Mouse (Mus musculus) lung, postnatal 0 days (tissue): ENCODE results near the gene Capn5. TPM values are rescaled to one million over a fixed set of nuclear protein-coding genes. Genes with fewer than 3 reads are reported as not detected.

Source experiments
- ATAC-seq: fragments of 200-750 bp; cut with Nextera tagmentation; 2 replicates; pipeline ENCODE4 v1.8.0; 2017; ENCODE audit warnings: moderate library complexity
- DNase-seq: peaks from one replicate; pipeline ENCODE4 v3.0.0-alpha.2; 2016; ENCODE audit warnings: low spot score
- H3K27ac ChIP-seq: fragments of 300-500 bp; sonication (generic); 2 replicates; pipeline ENCODE4 v1.5.1; 2014; ENCODE audit warnings: antibody characterized with exemption, mild to moderate bottlenecking, low read length, mixed read lengths
- H3K27me3 ChIP-seq: fragments of 300-500 bp; sonication (generic); replicated peaks from 2 replicates; pipeline ENCODE4 v1.6.1; 2014; ENCODE audit warnings: low read length, mixed read lengths; ENCODE audit not compliant: insufficient read depth
- H3K36me3 ChIP-seq: fragments of 300-500 bp; sonication (generic); 2 replicates; pipeline ENCODE4 v1.6.1; 2014; ENCODE audit warnings: low read length, mixed read lengths; ENCODE audit not compliant: insufficient read depth
- H3K4me1 ChIP-seq: fragments of 300-500 bp; sonication (generic); 2 replicates; pipeline ENCODE4 v1.6.1; 2014; ENCODE audit warnings: antibody characterized with exemption, low read depth, low read length, mixed read lengths; ENCODE audit not compliant: insufficient read depth
- H3K4me2 ChIP-seq: fragments of 300-500 bp; sonication (generic); replicated peaks from 2 replicates; pipeline ENCODE4 v1.6.1; 2014; ENCODE audit warnings: low read depth, mild to moderate bottlenecking, low read length, moderate library complexity, mixed read lengths
- H3K4me3 ChIP-seq: fragments of 300-500 bp; sonication (generic); 2 replicates; pipeline ENCODE4 v1.5.1; 2014; ENCODE audit warnings: low read depth, low read length
- H3K9ac ChIP-seq: fragments of 300-500 bp; sonication (generic); replicated peaks from 2 replicates; pipeline ENCODE4 v1.6.1; 2014; ENCODE audit warnings: low read depth, mild to moderate bottlenecking
- H3K9me3 ChIP-seq: fragments of 300-500 bp; sonication (generic); 2 replicates; pipeline ENCODE4 v1.6.1; 2016; ENCODE audit warnings: low read length, mixed read lengths
- CTCF ChIP-seq: IDR thresholded peaks from 2 replicates; pipeline ENCODE4 v1.5.1; 2016; ENCODE audit warnings: antibody characterized with exemption, mild to moderate bottlenecking
- EP300 ChIP-seq: IDR thresholded peaks from 2 replicates; pipeline ENCODE4 v1.6.1; 2016; ENCODE audit warnings: antibody characterized with exemption, mild to moderate bottlenecking, control low read depth
- WGBS: fragments of 180-500 bp; shearing (Covaris S2); extraction: QIAGEN DNeasy Blood & Tissue Kit; methylation state at CpG from one replicate; pipeline ENCODE4 v1.1.7; 2014; 5-methylcytosine and 5-hydroxymethylcytosine counted together
- polyA plus RNA-seq: library from polyadenylated mRNA; unstranded; fragments of >200 nt; fragmentation: Nextera tagmentation; extraction: Ambion mirVana; gene quantifications from 2 replicates; pipeline ENCODE4 v1.2.1, GENCODE M21; 2015

Capn5 gene
- polyA plus RNA-seq, 1 experiment from 2014 or later = 5.2 TPM

GRCm38 (mm10) chr7:98103002-98103941 is 74.8 kb downstream of the Capn5 start:
- no peak overlapping the region for H3K27ac ChIP-seq
- H3K4me3 ChIP-seq = peak overlapping the region; percentile 18
- 25% methylated on average over 10 of the region's 26 CpGs for WGBS
- H3K9me3 ChIP-seq = no peaks in the 10 kb centered on the region
- ATAC-seq (peak; percentile 57), DNase-seq (peak; percentile 84)
- 0 out of 2 replicates have a peak overlapping the region, but pooled peaks have one; percentile 1 for H3K9ac ChIP-seq
- H3K27me3 ChIP-seq = no peaks in the 10 kb centered on the region
- H3K4me2 ChIP-seq = peak overlapping the region; percentile 36
- H3K4me1 ChIP-seq = no peaks in the 10 kb centered on the region
- H3K36me3 ChIP-seq = no peaks in the 10 kb centered on the region
- TF ChIP-seq EP300 = no peak
- peak; percentile 81 for TF ChIP-seq CTCF

- 0 out of 2 replicates have a peak overlapping the region, but pooled peaks have one; percentile 1 for H3K9ac ChIP-seq
- H3K27me3 ChIP-seq = no peaks in the 10 kb centered on the region
- TF ChIP-seq EP300 (no peak), CTCF (0 out of 2 replicates have a peak, but pooled peaks have one; percentile 27)
- no peaks in the 10 kb centered on the region for H3K4me1 ChIP-seq
- H3K4me2 ChIP-seq = peak overlapping the region; percentile 36; the same call in 1 of the 2 replicates
- ATAC-seq (no peak), DNase-seq (no peak)
- H3K4me3 ChIP-seq = no peak overlapping the region
- no peak overlapping the region for H3K27ac ChIP-seq
- H3K9me3 ChIP-seq = no peaks in the 10 kb centered on the region
- H3K36me3 ChIP-seq = no peaks in the 10 kb centered on the region
- 92% methylated on average over 11 of the region's 11 CpGs for WGBS
Measured at GRCm38 (mm10) chr7:98102488-98102887, 75.6 kb downstream of the Capn5 start.

GRCm38 (mm10) chr7:98097557-98097956 is 80.5 kb downstream of the Capn5 start:
- no peak overlapping the region for H3K4me2 ChIP-seq
- H3K4me3 ChIP-seq = no peak overlapping the region
- no peaks in the 10 kb centered on the region for H3K4me1 ChIP-seq
- no peak overlapping the region for H3K27ac ChIP-seq
- H3K36me3 ChIP-seq = no peaks in the 10 kb centered on the region
- ATAC-seq (no peak), DNase-seq (no peak)
- no peak overlapping the region for H3K9ac ChIP-seq
- H3K9me3 ChIP-seq = no peaks in the 10 kb centered on the region
- TF ChIP-seq EP300 (no peak), CTCF (no peak)
- no peaks in the 10 kb centered on the region for H3K27me3 ChIP-seq
- 96% methylated on average over 8 of the region's 8 CpGs for WGBS

GRCm38 (mm10) chr7:98095852-98096251 is 82.2 kb downstream of the Capn5 start:
- TF ChIP-seq CTCF = no peak
- no peak for TF ChIP-seq EP300
- no peaks in the 10 kb centered on the region for H3K9me3 ChIP-seq
- whole genome bisulfite sequencing = 90% methylated on average over 4 of the region's 4 CpGs
- ATAC-seq (no peak), DNase-seq (no peak)
- H3K27me3 ChIP-seq = no peaks in the 10 kb centered on the region
- no peak overlapping the region for H3K4me3 ChIP-seq
- no peak overlapping the region for H3K27ac ChIP-seq
- H3K4me2 ChIP-seq = no peak overlapping the region
- no peaks in the 10 kb centered on the region for H3K4me1 ChIP-seq
- H3K9ac ChIP-seq = no peak overlapping the region
- H3K36me3 ChIP-seq = no peaks in the 10 kb centered on the region

GRCm38 (mm10) chr7:98086346-98086745 is 91.7 kb downstream of the Capn5 start:
- 15% methylated on average over 2 of the region's 2 CpGs for WGBS
- Histone ChIP-seq H3K4me1 (peaks cover 24% of the 10 kb centered on the region), H3K4me2 (no peak overlapping the region), H3K9ac (no peak overlapping the region), H3K36me3 (no peaks in the 10 kb centered on the region), H3K4me3 (no peak overlapping the region), H3K27me3 (no peaks in the 10 kb centered on the region), H3K27ac (no peak overlapping the region), H3K9me3 (no peaks in the 10 kb centered on the region)
- DNase-seq = peak; percentile 76
- peak; percentile 64 for ATAC-seq
- TF ChIP-seq CTCF = peak; percentile 78
- no peak for TF ChIP-seq EP300

- DNase-seq = peak; percentile 21
- no peaks in the 10 kb centered on the region for H3K27me3 ChIP-seq
- no peak overlapping the region for H3K4me3 ChIP-seq
- WGBS = 33% methylated on average over 7 of the region's 7 CpGs
- H3K4me2 ChIP-seq = no peak overlapping the region; the same call in 1 of the 2 replicates
- H3K36me3 ChIP-seq = no peaks in the 10 kb centered on the region
- 0 out of 2 replicates have a peak overlapping the region, but pooled peaks have one; percentile 63 for H3K27ac ChIP-seq
- H3K4me1 ChIP-seq = peaks cover 24% of the 10 kb centered on the region
- H3K9ac ChIP-seq = no peak overlapping the region
- no peak for TF ChIP-seq CTCF
- no peak for TF ChIP-seq EP300
- no peaks in the 10 kb centered on the region for H3K9me3 ChIP-seq
- ATAC-seq = peak; percentile 11; the same call in 1 of the 2 replicates
Measured at GRCm38 (mm10) chr7:98085314-98085713, 92.8 kb downstream of the Capn5 start.
